ENCODE assay signal across 20 mouse cellular contexts in genomic region chr7:26962371-26962770, GRCm38 (mm10). TPM values are rescaled to one million over a fixed set of nuclear protein-coding genes. Genes with fewer than 3 reads are reported as not detected.
DNase-seq lines count a peak whose midpoint lies in the region; ATAC-seq and TF ChIP-seq lines count a peak whose summit lies in the region.
"Not testable (repeated sequence)": the region's sequence is repeated elsewhere in the genome, so short reads cannot be mapped to it uniquely, and the experiment has no call there.
"Had no signal": no experiment of that assay in that cellular context is flagged by ENCODE, and none has a peak within 500 bp of the region (broad histone marks: within the 10 kb centered on the region; RNA-seq: fewer than 3 reads in every experiment).

No protein-coding gene starts in this region.

- peak; percentile 45; the same call in 1 of the 2 replicates for ATAC-seq in liver, postnatal 0 days
- ATAC-seq in lung, postnatal 0 days, result peak; percentile 53; the same call in 1 of the 2 replicates

- TF ChIP-seq POLR2A in liver, adult 2 months (IDR thresholded peaks at IDR 0.05; ENCODE audit: extremely low read depth, insufficient read depth, low read length), result not testable (repeated sequence)

- WGBS in liver, adult 2 months, result 19% methylated on average over 1 of the region's 1 CpGs
- WGBS in liver, postnatal 0 days (ENCODE audit: insufficient replicate concordance), result 29% methylated on average over 1 of the region's 1 CpGs
- WGBS in lung, postnatal 0 days, result 35% methylated on average over 1 of the region's 1 CpGs

- H3K9ac ChIP-seq in liver, adult 2 months (ENCODE audit: low read depth, low read length); liver, postnatal 0 days (replicated peaks); lung, postnatal 0 days (replicated peaks; ENCODE audit: low read depth): not testable (repeated sequence)

- not testable (repeated sequence) for TF ChIP-seq CTCF in liver, adult 2 months (IDR thresholded peaks at IDR 0.05; ENCODE audit: low read depth, low read length); liver, postnatal 0 days (IDR thresholded peaks at IDR 0.05; ENCODE audit: low read depth); lung, postnatal 0 days (IDR thresholded peaks at IDR 0.05)

- not testable (repeated sequence) for TF ChIP-seq EP300 in liver, postnatal 0 days (IDR thresholded peaks at IDR 0.05; ENCODE audit: low read depth); lung, postnatal 0 days (IDR thresholded peaks at IDR 0.05)

- not testable (repeated sequence) for H3K27ac ChIP-seq in liver, adult 2 months (replicated peaks; ENCODE audit: insufficient read depth, low read depth, low read length); liver, postnatal 0 days (ENCODE audit: low read depth); lung, postnatal 0 days (ENCODE audit: low read length)

- not testable (repeated sequence) for H3K27me3 ChIP-seq in liver, adult 2 months (ENCODE audit: control insufficient read depth, insufficient read depth, low read length); liver, postnatal 0 days (ENCODE audit: insufficient read depth, low read length); lung, postnatal 0 days (replicated peaks; ENCODE audit: insufficient read depth, low read length)

- H3K36me3 ChIP-seq in liver, adult 2 months (ENCODE audit: control insufficient read depth, insufficient read depth, low read length); liver, postnatal 0 days (replicated peaks; ENCODE audit: insufficient read depth, low read length); lung, postnatal 0 days (ENCODE audit: insufficient read depth, low read length): not testable (repeated sequence)

- DNase-seq in adrenal gland, adult 2 months, result peak; percentile 31
- DNase-seq in liver, adult 2 months (ENCODE audit: extremely low read depth, low read depth, low spot score), result peak; percentile 77
- DNase-seq in liver, postnatal 0 days; lung, postnatal 0 days (ENCODE audit: low spot score): not testable (repeated sequence)
- peak; percentile 36 for DNase-seq in lung, postnatal 25 days (ENCODE audit: low spot score)
- peak; percentile 39 for DNase-seq in lung, postnatal 36 days

- not testable (repeated sequence) for H3K79me2 ChIP-seq in liver, adult 2 months (ENCODE audit: control insufficient read depth, insufficient read depth, low read length)

- H3K9me3 ChIP-seq in liver, postnatal 0 days (ENCODE audit: low read length); lung, postnatal 0 days (ENCODE audit: low read length): not testable (repeated sequence)

- H3K4me3 ChIP-seq in liver, adult 2 months (ENCODE audit: insufficient read depth, low read depth, low read length); liver, postnatal 0 days (ENCODE audit: low read depth, low read length); lung, postnatal 0 days (ENCODE audit: low read depth, low read length): not testable (repeated sequence)

- not testable (repeated sequence) for H3K4me1 ChIP-seq in liver, adult 2 months (ENCODE audit: control insufficient read depth, insufficient read depth, low read length); liver, postnatal 0 days (ENCODE audit: insufficient read depth); lung, postnatal 0 days (ENCODE audit: insufficient read depth, low read depth, low read length)

- H3K4me2 ChIP-seq in liver, postnatal 0 days (ENCODE audit: low read depth, low read length); lung, postnatal 0 days (replicated peaks; ENCODE audit: low read depth, low read length): not testable (repeated sequence)

RNA-seq across cellular contexts. Expression of gene Cyp2a22, which starts 23.2 kb away (rescaled TPM):
- not detected for total RNA-seq in adrenal gland, adult 2 months (2021)
- not detected in 2 replicates for polyA plus RNA-seq in adrenal gland, adult 2 months (2012; rRNA removed)
- total RNA-seq in liver, adult 2 months (2014; rRNA removed), result 36.9 and 78.1 TPM in 2 replicates
- 27.6 and 96.1 TPM in 2 replicates for polyA plus RNA-seq in liver, adult 2 months (2012; rRNA removed)
- 19.3 and 19.6 TPM in 2 replicates for polyA plus RNA-seq in liver, postnatal 0 days (2015; fragmentation: Nextera tagmentation; extraction: Ambion mirVana)
- polyA plus RNA-seq in lung, postnatal 0 days (2015; fragmentation: Nextera tagmentation; extraction: Ambion mirVana), result not detected in 2 replicates
- total RNA-seq: adrenal gland, adult 18-20 months; adrenal gland, adult 8-10 months; adrenal gland, postnatal 25 days; adrenal gland, postnatal 36 days; CH12.LX; ES-E14; MEL had no signal
- polyA plus RNA-seq: activated CD4-positive, CD25-positive, alpha-beta regulatory T cell, adult 4 months; brain, embryonic 14.5 days; C2C12; CD4-positive, CD25-positive, alpha-beta regulatory T cell, adult 4 months; cerebellum, adult 2 months; G1E; Patski had no signal

Comparison
In these comparisons a context has a peak if more than half of its experiments do, and no peak if none do; other contexts are left out.
1. RNA of gene Cyp2a22, which starts 23.2 kb away (polyA plus RNA-seq): 27.6 to 96.1 TPM in liver, adult 2 months and 19.3 to 19.6 TPM in liver, postnatal 0 days; not detected in lung, postnatal 0 days and not detected in adrenal gland, adult 2 months; every median in the first group is over 10 times any median in the second.